Mouse (Mus musculus) stomach, postnatal 0 days (tissue): ENCODE data around the gene Max.

Source experiments
- CTCF ChIP-seq: IDR thresholded peaks from 2 replicates; pipeline ENCODE4 v1.5.1; 2016; ENCODE audit warnings: antibody characterized with exemption, low read depth, mild to moderate bottlenecking, moderate library complexity
- EP300 ChIP-seq: optimal IDR thresholded peaks from 2 replicates; pipeline ENCODE3; 2016; ENCODE audit warnings: antibody characterized with exemption

- no peak for TF ChIP-seq CTCF
- no peak for TF ChIP-seq EP300
Measured at GRCm38 (mm10) chr12:76912193-76912592, 49.8 kb downstream of the Max start.
